Mouse (Mus musculus): ENCODE measurements at regions not wholly inside any gene's neighbourhood (a gene's known extent, or its start where the extent isn't known, plus 50 kb on each side); places are given as distances from the start of the nearest gene placed in this dataset.

- CTCF ChIA-PET = no interaction called here
Measured at GRCm38 (mm10) chr11:18413769-18414168, 460.1 kb upstream of the Etaa1 start.

- CTCF ChIA-PET = no interaction called here
Measured at GRCm38 (mm10) chr11:18408071-18408752, 454.5 kb upstream of the Etaa1 start.

GRCm38 (mm10) chr11:18399561-18399960 lies 445.9 kb upstream of the Etaa1 start:
- CTCF ChIA-PET = no interaction called here

- CTCF ChIA-PET = no interaction called here
Measured at GRCm38 (mm10) chr11:18396397-18396796, 442.7 kb upstream of the Etaa1 start.

- CTCF ChIA-PET = no interaction called here
Measured at GRCm38 (mm10) chr11:18395631-18396030, 442.0 kb upstream of the Etaa1 start.

- CTCF ChIA-PET = no interaction called here
Measured at GRCm38 (mm10) chr11:18372813-18373332, 419.2 kb upstream of the Etaa1 start.

GRCm38 (mm10) chr11:18371304-18371703 lies 417.6 kb upstream of the Etaa1 start:
- CTCF ChIA-PET = no interaction called here

- CTCF ChIA-PET = no interaction called here
Measured at GRCm38 (mm10) chr11:18370861-18371260, 417.2 kb upstream of the Etaa1 start.

GRCm38 (mm10) chr11:18354866-18355265 lies 401.2 kb upstream of the Etaa1 start:
- CTCF ChIA-PET = no interaction called here

GRCm38 (mm10) chr11:18354156-18354555 lies 400.5 kb upstream of the Etaa1 start:
- CTCF ChIA-PET = no interaction called here

GRCm38 (mm10) chr11:18347841-18348240 lies 394.2 kb upstream of the Etaa1 start:
- CTCF ChIA-PET = no interaction called here

GRCm38 (mm10) chr11:18313510-18314301 lies 360.0 kb upstream of the Etaa1 start:
- CTCF ChIA-PET = no interaction called here

GRCm38 (mm10) chr11:18296194-18297125 lies 342.8 kb upstream of the Etaa1 start:
- CTCF ChIA-PET = no interaction called here

- CTCF ChIA-PET = no interaction called here
Measured at GRCm38 (mm10) chr11:18278585-18279136, 325.0 kb upstream of the Etaa1 start.

GRCm38 (mm10) chr11:18272392-18272791 lies 318.7 kb upstream of the Etaa1 start:
- CTCF ChIA-PET = no interaction called here

- CTCF ChIA-PET = no interaction called here
Measured at GRCm38 (mm10) chr11:18266161-18266560, 312.5 kb upstream of the Etaa1 start.

GRCm38 (mm10) chr11:18262901-18263300 lies 309.2 kb upstream of the Etaa1 start:
- CTCF ChIA-PET = no interaction called here

GRCm38 (mm10) chr11:18249236-18249635 lies 295.6 kb upstream of the Etaa1 start:
- CTCF ChIA-PET = no interaction called here

- CTCF ChIA-PET = no interaction called here
Measured at GRCm38 (mm10) chr11:18216762-18217161, 263.1 kb upstream of the Etaa1 start.

- CTCF ChIA-PET = no interaction called here
Measured at GRCm38 (mm10) chr11:18173028-18173427, 219.4 kb upstream of the Etaa1 start.

- CTCF ChIA-PET = no interaction called here
Measured at GRCm38 (mm10) chr11:18171207-18171776, 217.6 kb upstream of the Etaa1 start.

All from spleen, embryonic (tissue).